Mouse (Mus musculus): ENCODE data around the gene Fam69a.

GRCm38 (mm10) chr5:108002734-108003133, 15.8 kb upstream of the Fam69a start:
- TF ChIP-seq CTCF (IDR thresholded peaks at IDR 0.05; ENCODE audit: low read depth) (no peak), EP300 (IDR thresholded peaks at IDR 0.05; ENCODE audit: low read depth) (no peak)

Data from heart, postnatal 0 days (tissue).